Mouse (Mus musculus): Measurements from ENCODE around the gene Zfp710. TPM values are rescaled to one million over a fixed set of nuclear protein-coding genes. Genes with fewer than 3 reads are reported as not detected.
"Not testable (repeated sequence)": the region's sequence is repeated elsewhere in the genome, so short reads cannot be mapped to it uniquely, and the experiment has no call there.

Gene Zfp710
- polyA plus RNA-seq, 1 experiment = 45.3 TPM

- 0 out of 2 replicates have a peak overlapping the region, but pooled peaks have one; percentile 25 for H3K27ac ChIP-seq (ENCODE audit: insufficient read depth, low read length)
- no peaks in the 10 kb centered on the region for H3K36me3 ChIP-seq (ENCODE audit: control insufficient read depth, insufficient read depth, low read length)
- no peaks in the 10 kb centered on the region for H3K27me3 ChIP-seq (ENCODE audit: control insufficient read depth, insufficient read depth, low read length)
- H3K4me3 ChIP-seq (ENCODE audit: extremely low read depth, insufficient read depth, insufficient read length) = no peak overlapping the region
- TF ChIP-seq CTCF (IDR thresholded peaks at IDR 0.05; ENCODE audit: extremely low read depth, insufficient read depth, insufficient read length, insufficient replicate concordance) = no peak
- TF ChIP-seq POLR2A (IDR thresholded peaks at IDR 0.05; ENCODE audit: low read depth, low read length) = no peak
- peak in 1 of 2 experiments; percentile 30 for DNase-seq (ENCODE audit: low read depth in 1 of 2, low spot score in 2 of 2)
- 19% methylated on average over 4 of the region's 4 CpGs for WGBS
- H3K4me1 ChIP-seq (ENCODE audit: control insufficient read depth, insufficient read depth, insufficient read length) = peaks cover 6% of the 10 kb centered on the region; the same call in 1 of the 2 replicates
These were observed 98.5 kb downstream of the Zfp710 start for GRCm38 (mm10) chr7:80123115-80123514.

- Histone ChIP-seq H3K36me3 (ENCODE audit: control insufficient read depth, insufficient read depth, low read length) (no peaks in the 10 kb centered on the region), H3K27ac (ENCODE audit: insufficient read depth, low read length) (0 out of 2 replicates have a peak overlapping the region, but pooled peaks have one; percentile 25), H3K4me1 (ENCODE audit: control insufficient read depth, insufficient read depth, insufficient read length) (peaks cover 6% of the 10 kb centered on the region; the same call in 1 of the 2 replicates), H3K27me3 (ENCODE audit: control insufficient read depth, insufficient read depth, low read length) (no peaks in the 10 kb centered on the region), H3K4me3 (ENCODE audit: extremely low read depth, insufficient read depth, insufficient read length) (no peak overlapping the region)
- TF ChIP-seq CTCF (IDR thresholded peaks at IDR 0.05; ENCODE audit: extremely low read depth, insufficient read depth, insufficient read length, insufficient replicate concordance) (no peak), POLR2A (IDR thresholded peaks at IDR 0.05; ENCODE audit: low read depth, low read length) (no peak)
- DNase-seq (ENCODE audit: low read depth in 1 of 2, low spot score in 2 of 2) = no peak
- WGBS = 67% methylated on average over 2 of the region's 2 CpGs
These were observed 99.1 kb downstream of the Zfp710 start for GRCm38 (mm10) chr7:80123672-80124071.

- Histone ChIP-seq H3K4me3 (ENCODE audit: extremely low read depth, insufficient read depth, insufficient read length) (no peak overlapping the region), H3K36me3 (ENCODE audit: control insufficient read depth, insufficient read depth, low read length) (no peaks in the 10 kb centered on the region), H3K27me3 (ENCODE audit: control insufficient read depth, insufficient read depth, low read length) (no peaks in the 10 kb centered on the region), H3K4me1 (ENCODE audit: control insufficient read depth, insufficient read depth, insufficient read length) (no peaks in the 10 kb centered on the region), H3K27ac (ENCODE audit: insufficient read depth, low read length) (no peak overlapping the region)
- 67% methylated on average over 4 of the region's 4 CpGs for WGBS
- TF ChIP-seq POLR2A (IDR thresholded peaks at IDR 0.05; ENCODE audit: low read depth, low read length) (no peak), CTCF (IDR thresholded peaks at IDR 0.05; ENCODE audit: extremely low read depth, insufficient read depth, insufficient read length, insufficient replicate concordance) (no peak)
- DNase-seq (ENCODE audit: low read depth in 1 of 2, low spot score in 2 of 2) = no peak
These were observed 104.7 kb downstream of the Zfp710 start for GRCm38 (mm10) chr7:80129278-80129677.

GRCm38 (mm10) chr7:80130344-80131055, 105.9 kb downstream of the Zfp710 start:
- DNase-seq (ENCODE audit: low read depth in 1 of 2, low spot score in 2 of 2) = no peak
- 90% methylated on average over 12 of the region's 12 CpGs for WGBS
- Histone ChIP-seq H3K27me3 (ENCODE audit: control insufficient read depth, insufficient read depth, low read length) (no peaks in the 10 kb centered on the region), H3K36me3 (ENCODE audit: control insufficient read depth, insufficient read depth, low read length) (no peaks in the 10 kb centered on the region), H3K4me1 (ENCODE audit: control insufficient read depth, insufficient read depth, insufficient read length) (no peaks in the 10 kb centered on the region), H3K27ac (ENCODE audit: insufficient read depth, low read length) (no peak overlapping the region), H3K4me3 (ENCODE audit: extremely low read depth, insufficient read depth, insufficient read length) (no peak overlapping the region)
- TF ChIP-seq POLR2A (IDR thresholded peaks at IDR 0.05; ENCODE audit: low read depth, low read length) (no peak), CTCF (IDR thresholded peaks at IDR 0.05; ENCODE audit: extremely low read depth, insufficient read depth, insufficient read length, insufficient replicate concordance) (no peak)

GRCm38 (mm10) chr7:80131315-80131714, 106.7 kb downstream of the Zfp710 start:
- H3K36me3 ChIP-seq (ENCODE audit: control insufficient read depth, insufficient read depth, low read length); H3K4me3 ChIP-seq (ENCODE audit: extremely low read depth, insufficient read depth, insufficient read length); H3K27ac ChIP-seq (ENCODE audit: insufficient read depth, low read length); DNase-seq (ENCODE audit: low read depth in 1 of 2, low spot score in 2 of 2); H3K27me3 ChIP-seq (ENCODE audit: control insufficient read depth, insufficient read depth, low read length); H3K4me1 ChIP-seq (ENCODE audit: control insufficient read depth, insufficient read depth, insufficient read length): not testable (repeated sequence)
- WGBS = 61% methylated on average over 7 of the region's 7 CpGs

GRCm38 (mm10) chr7:80132541-80132940, 107.9 kb downstream of the Zfp710 start:
- no peaks in the 10 kb centered on the region for H3K27me3 ChIP-seq (ENCODE audit: control insufficient read depth, insufficient read depth, low read length)
- no peaks in the 10 kb centered on the region for H3K4me1 ChIP-seq (ENCODE audit: control insufficient read depth, insufficient read depth, insufficient read length)
- H3K27ac ChIP-seq (ENCODE audit: insufficient read depth, low read length) = no peak overlapping the region
- WGBS = 34% methylated on average over 9 of the region's 9 CpGs
- TF ChIP-seq CTCF (IDR thresholded peaks at IDR 0.05; ENCODE audit: extremely low read depth, insufficient read depth, insufficient read length, insufficient replicate concordance) (peak; percentile 61; the same call in 1 of the 2 replicates), POLR2A (IDR thresholded peaks at IDR 0.05; ENCODE audit: low read depth, low read length) (no peak)
- H3K36me3 ChIP-seq (ENCODE audit: control insufficient read depth, insufficient read depth, low read length) = no peaks in the 10 kb centered on the region
- no peak overlapping the region for H3K4me3 ChIP-seq (ENCODE audit: extremely low read depth, insufficient read depth, insufficient read length)
- peak; percentile 63 to 65 for DNase-seq (ENCODE audit: low read depth in 1 of 2, low spot score in 2 of 2)

- DNase-seq (ENCODE audit: low read depth in 1 of 2, low spot score in 2 of 2) = peak in 1 of 2 experiments; percentile 12
- H3K4me3 ChIP-seq (ENCODE audit: extremely low read depth, insufficient read depth, insufficient read length) = no peak overlapping the region
- peak overlapping the region; percentile 26 for H3K27ac ChIP-seq (ENCODE audit: insufficient read depth, low read length)
- no peaks in the 10 kb centered on the region for H3K4me1 ChIP-seq (ENCODE audit: control insufficient read depth, insufficient read depth, insufficient read length)
- WGBS = 71% methylated on average over 8 of the region's 8 CpGs
- H3K36me3 ChIP-seq (ENCODE audit: control insufficient read depth, insufficient read depth, low read length) = no peaks in the 10 kb centered on the region
- TF ChIP-seq POLR2A (IDR thresholded peaks at IDR 0.05; ENCODE audit: low read depth, low read length) (no peak), CTCF (IDR thresholded peaks at IDR 0.05; ENCODE audit: extremely low read depth, insufficient read depth, insufficient read length, insufficient replicate concordance) (no peak)
- H3K27me3 ChIP-seq (ENCODE audit: control insufficient read depth, insufficient read depth, low read length) = no peaks in the 10 kb centered on the region
These were observed 110.0 kb downstream of the Zfp710 start for GRCm38 (mm10) chr7:80134454-80135172.
